Mouse (Mus musculus): ENCODE results near the gene Thumpd3. TPM values are rescaled to one million over a fixed set of nuclear protein-coding genes. Genes with fewer than 3 reads are reported as not detected.

Gene Thumpd3
- 28.1 TPM for polyA plus RNA-seq (2014; fragmentation: Illumina TruSeq; extraction: RNeasy Lipid Tissue Mini Kit (QIAGEN cat#74804); ENCODE audit: low read depth, low replicate concordance)

GRCm38 (mm10) chr6:113046041-113046975 lies at the start of gene Thumpd3:
Thumpd3 (plus strand) TSS chr6:113046225.

GRCm38 (mm10) chr6:113076686-113077516 lies 30.9 kb downstream of the Thumpd3 start, which contains the start of gene Setd5:
Setd5 (plus strand) TSS chr6:113077365.

Other genes with a start within 250 kb of the Thumpd3 start
- 0.68 TPM for gene Srgap3, start 99.0 kb upstream of the Thumpd3 start, polyA plus RNA-seq (2014; fragmentation: Illumina TruSeq; extraction: RNeasy Lipid Tissue Mini Kit (QIAGEN cat#74804); ENCODE audit: low read depth, low replicate concordance)
- gene Setd5, start 31.1 kb downstream of the Thumpd3 start, polyA plus RNA-seq (2014; fragmentation: Illumina TruSeq; extraction: RNeasy Lipid Tissue Mini Kit (QIAGEN cat#74804); ENCODE audit: low read depth, low replicate concordance), result 25.1 TPM
- 0.34 TPM for gene Lhfpl4, start 149.2 kb downstream of the Thumpd3 start, polyA plus RNA-seq (2014; fragmentation: Illumina TruSeq; extraction: RNeasy Lipid Tissue Mini Kit (QIAGEN cat#74804); ENCODE audit: low read depth, low replicate concordance)
- gene Mtmr14, start 191.6 kb downstream of the Thumpd3 start, polyA plus RNA-seq (2014; fragmentation: Illumina TruSeq; extraction: RNeasy Lipid Tissue Mini Kit (QIAGEN cat#74804); ENCODE audit: low read depth, low replicate concordance), result 16.7 TPM
- gene Cpne9, start 236.1 kb downstream of the Thumpd3 start, polyA plus RNA-seq (2014; fragmentation: Illumina TruSeq; extraction: RNeasy Lipid Tissue Mini Kit (QIAGEN cat#74804); ENCODE audit: low read depth, low replicate concordance), result not detected